Mouse (Mus musculus) erythroblast, embryonic 14.5 days (primary cell): ENCODE data around the gene Pisd. TPM values are rescaled to one million over a fixed set of nuclear protein-coding genes. Genes with fewer than 3 reads are reported as not detected.
"Not testable (repeated sequence)": the region's sequence is repeated elsewhere in the genome, so short reads cannot be mapped to it uniquely, and the experiment has no call there.

Experiments used
- H3K27me3 ChIP-seq: 2 replicates; pipeline ENCODE4 v1.6.1; 2012; ENCODE audit warnings: inconsistent platforms; ENCODE audit not compliant: control insufficient read depth
- H3K36me3 ChIP-seq: 2 replicates; pipeline ENCODE4 v1.6.1; 2012; ENCODE audit warnings: mild to moderate bottlenecking, inconsistent platforms; ENCODE audit not compliant: control insufficient read depth
- H3K4me1 ChIP-seq: 2 replicates; pipeline ENCODE4 v1.6.1; 2012; ENCODE audit warnings: inconsistent platforms; ENCODE audit not compliant: control insufficient read depth
- H3K4me3 ChIP-seq: replicated peaks from 2 replicates; pipeline ENCODE3; 2012; ENCODE audit warnings: moderate library complexity, mild to moderate bottlenecking, inconsistent platforms
- H3K9me3 ChIP-seq: 2 replicates; pipeline ENCODE4 v1.6.1; 2012; ENCODE audit warnings: low read length, inconsistent platforms, mixed read lengths; ENCODE audit not compliant: control insufficient read depth
- GATA1 ChIP-seq: IDR thresholded peaks from 2 replicates; pipeline ENCODE4 v1.6.1; 2012; ENCODE audit warnings: low read length, inconsistent platforms, mixed read lengths
- TAL1 ChIP-seq: IDR thresholded peaks from 3 replicates; pipeline ENCODE4 v1.6.1; 2012; ENCODE audit warnings: low read length, inconsistent platforms, mixed read lengths
- polyA plus RNA-seq: library from polyadenylated mRNA; stranded (reverse); fragments of >175 nt; gene quantifications from 2 replicates; pipeline ENCODE4 v1.2.3, GENCODE M21; 2012

Gene Pisd
- polyA plus RNA-seq, 1 experiment, result 0.07 TPM

DNA sequence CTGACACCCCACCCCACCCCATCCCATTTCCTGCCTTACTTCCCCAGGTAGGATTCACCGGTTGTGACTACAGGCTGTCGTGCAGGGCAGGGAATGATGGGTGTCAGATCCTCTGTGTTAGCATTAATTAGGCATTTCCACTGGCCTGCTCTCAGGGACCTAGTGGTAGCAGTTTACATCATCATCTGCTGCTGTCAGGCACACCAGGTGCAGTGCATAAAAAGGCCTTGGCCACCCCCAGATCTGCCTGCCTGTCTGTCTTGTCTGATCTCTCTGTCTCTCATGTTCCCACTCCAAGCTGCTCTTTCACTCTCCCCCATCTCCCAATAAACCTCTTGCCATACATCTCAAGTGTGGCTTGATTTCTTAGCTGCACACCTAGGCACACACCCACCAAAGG lies 33.7 kb downstream of the Pisd start:
- Histone ChIP-seq H3K27me3 (no peaks in the 10 kb centered on the region), H3K4me3 (no peak overlapping the region), H3K4me1 (peaks cover 2% of the 10 kb centered on the region; the same call in 1 of the 2 replicates), H3K36me3 (no peaks in the 10 kb centered on the region; the same call in 1 of the 2 replicates), H3K9me3 (no peaks in the 10 kb centered on the region)
- TF ChIP-seq GATA1 (no peak), TAL1 (no peak)

DNA sequence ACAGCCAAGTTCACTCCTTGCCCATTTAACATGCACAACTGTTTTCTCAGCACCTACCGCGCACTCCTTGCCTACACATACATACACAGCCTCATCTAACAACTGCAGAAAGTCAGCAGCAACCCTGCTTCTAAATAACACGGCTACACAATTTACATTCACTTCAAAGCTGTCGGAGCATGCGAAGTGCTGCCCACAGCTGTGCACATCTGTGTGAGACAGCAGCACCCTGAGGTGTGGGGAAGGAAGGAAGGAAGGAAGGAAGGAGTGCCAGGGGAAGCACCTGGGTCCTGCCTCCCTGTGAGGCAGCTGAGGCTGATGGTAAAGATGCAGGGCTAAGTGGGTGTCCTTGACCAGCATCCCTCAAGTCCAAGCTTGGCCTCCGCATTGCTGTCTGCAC lies 36.5 kb downstream of the Pisd start:
- Histone ChIP-seq H3K4me3 (no peak overlapping the region), H3K36me3 (no peaks in the 10 kb centered on the region; the same call in 1 of the 2 replicates), H3K4me1 (peaks cover 2% of the 10 kb centered on the region), H3K9me3 (no peaks in the 10 kb centered on the region), H3K27me3 (no peaks in the 10 kb centered on the region)
- TF ChIP-seq TAL1, result no peak
- no peak for TF ChIP-seq GATA1

DNA sequence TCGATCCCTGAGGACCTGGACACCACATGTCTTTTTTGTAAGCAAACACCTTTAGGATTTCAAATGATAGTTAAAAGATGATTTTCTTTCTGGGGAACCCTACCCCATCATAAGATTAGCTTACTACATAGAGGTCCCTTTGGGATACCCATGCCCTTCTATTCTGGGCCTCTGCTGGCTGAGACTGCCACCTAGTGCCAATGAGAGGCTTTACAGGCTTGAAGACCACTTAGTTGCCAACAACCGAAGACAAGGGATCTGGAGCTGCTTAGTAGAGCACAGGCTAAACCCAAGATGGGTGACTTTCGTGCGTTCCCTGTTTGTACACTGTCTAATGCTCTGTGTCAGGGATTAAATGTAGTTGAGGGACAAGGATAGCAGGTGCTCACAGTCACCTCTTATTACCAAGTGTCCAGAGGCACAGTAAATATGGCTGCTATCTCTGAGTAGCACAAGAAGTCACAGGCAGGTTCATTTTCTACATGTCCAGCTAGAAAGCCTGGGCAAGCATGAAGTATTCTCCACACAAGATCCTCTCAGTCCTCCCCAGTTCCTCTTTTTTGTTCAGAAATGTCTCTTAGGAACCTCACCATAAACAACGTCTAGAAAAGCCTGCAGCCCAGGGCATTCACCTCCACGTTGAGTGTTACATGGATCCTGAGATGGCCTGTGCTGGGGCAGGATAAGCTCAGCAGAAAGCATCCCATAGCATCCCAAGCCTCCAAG lies 37.6 kb downstream of the Pisd start:
- Histone ChIP-seq H3K4me1 (peaks cover 2% of the 10 kb centered on the region), H3K4me3 (no peak overlapping the region), H3K9me3 (no peaks in the 10 kb centered on the region), H3K27me3 (no peaks in the 10 kb centered on the region), H3K36me3 (no peaks in the 10 kb centered on the region; the same call in 1 of the 2 replicates)
- TF ChIP-seq GATA1 (no peak), TAL1 (no peak)

DNA sequence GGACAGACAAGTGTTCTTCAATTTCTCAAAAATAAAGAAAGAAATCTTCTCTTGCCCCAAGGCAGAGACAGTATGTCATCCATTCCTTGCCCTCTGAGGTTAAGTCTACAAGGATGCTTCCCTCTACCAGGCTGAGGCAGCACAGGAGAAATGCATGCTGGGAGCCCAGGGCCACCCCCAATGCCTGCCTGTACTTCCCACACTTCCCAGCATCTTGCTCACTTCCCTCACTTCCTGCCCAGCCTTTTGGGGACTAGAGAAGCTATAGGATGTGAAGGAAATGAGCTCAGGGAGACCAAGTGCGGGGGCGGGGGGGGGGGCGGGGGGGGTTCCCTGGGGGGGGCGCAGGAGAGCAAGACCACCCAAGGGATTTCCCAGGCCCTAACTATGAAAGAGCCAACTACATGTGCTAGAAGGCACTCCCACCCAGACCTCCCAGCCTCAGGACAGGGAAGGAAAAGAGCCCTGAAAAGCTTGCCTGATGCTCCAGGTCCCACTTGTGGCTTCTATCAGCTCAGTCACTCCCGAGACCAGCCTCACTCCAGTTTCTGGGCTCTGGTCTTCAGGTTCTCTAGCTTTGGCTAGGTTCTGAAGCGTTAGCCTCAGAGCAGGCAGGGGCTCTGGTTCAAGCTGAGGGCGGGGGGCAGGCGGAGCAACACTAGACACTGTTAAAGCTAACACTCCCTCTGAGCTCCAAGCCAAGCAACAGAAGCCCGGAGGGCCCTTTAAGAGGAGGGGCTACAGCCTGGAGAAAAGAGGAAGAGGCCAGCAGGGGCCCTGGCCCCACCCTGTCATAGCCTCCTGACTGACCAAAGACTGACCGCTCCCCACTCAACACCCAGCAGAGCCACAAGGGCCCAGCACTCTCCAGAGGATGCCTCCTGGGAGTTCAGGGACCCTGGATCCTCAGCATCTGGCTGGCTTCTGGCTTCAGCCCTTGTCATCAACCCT lies 39.5 kb downstream of the Pisd start:
- H3K4me1 ChIP-seq, result peaks cover 2% of the 10 kb centered on the region
- H3K4me3 ChIP-seq, result peak overlapping the region; percentile 48
- H3K36me3 ChIP-seq, result no peaks in the 10 kb centered on the region; the same call in 1 of the 2 replicates
- H3K27me3 ChIP-seq, result no peaks in the 10 kb centered on the region
- H3K9me3 ChIP-seq, result no peaks in the 10 kb centered on the region
- no peak for TF ChIP-seq TAL1
- no peak for TF ChIP-seq GATA1

DNA sequence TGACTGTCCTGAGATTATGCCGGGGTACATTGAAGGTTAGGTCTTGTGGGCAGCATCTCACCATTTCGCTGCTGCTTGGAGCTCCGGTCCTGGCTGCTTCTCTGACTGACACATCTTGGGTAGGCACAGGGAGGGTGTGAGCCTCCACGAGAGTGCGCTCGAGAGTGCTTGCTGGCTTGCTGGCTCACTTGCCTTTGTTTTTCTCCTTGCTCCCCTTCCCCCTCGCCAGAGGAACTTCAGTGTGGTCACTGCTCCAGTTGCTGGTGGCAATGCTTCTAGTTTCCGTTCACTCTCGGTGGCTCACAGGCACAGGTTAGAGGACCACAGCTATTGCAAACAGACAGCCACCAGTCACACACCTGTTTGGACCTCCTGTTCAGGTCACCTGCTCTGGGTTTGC lies 43.3 kb downstream of the Pisd start:
- TF ChIP-seq GATA1 (no peak), TAL1 (no peak)
- H3K4me3 ChIP-seq, result no peak overlapping the region
- H3K4me1 ChIP-seq, result no peaks in the 10 kb centered on the region; the same call in none of the 2 replicates
- no peaks in the 10 kb centered on the region for H3K9me3 ChIP-seq
- peaks cover 11% of the 10 kb centered on the region for H3K36me3 ChIP-seq
- H3K27me3 ChIP-seq, result no peaks in the 10 kb centered on the region

DNA sequence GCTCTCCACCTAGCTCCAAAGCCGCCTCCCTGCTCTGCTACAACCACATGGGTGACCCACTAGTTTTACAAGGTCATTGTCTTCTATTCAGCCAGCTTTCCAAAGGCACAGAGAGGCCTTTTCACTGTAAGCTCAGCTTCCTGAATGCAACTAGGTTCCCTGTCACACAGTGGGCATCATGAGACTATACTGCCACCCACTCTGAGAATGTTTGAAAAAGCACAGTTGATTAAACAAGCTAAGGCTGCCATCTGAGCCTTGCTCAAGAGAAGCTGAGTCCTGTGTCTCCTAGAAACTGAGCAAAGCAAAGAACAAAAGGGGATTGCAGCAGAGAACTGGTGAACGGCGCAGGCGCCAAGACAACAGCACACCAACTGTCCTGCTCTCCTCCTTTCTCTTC lies 44.1 kb downstream of the Pisd start:
- not testable (repeated sequence) for H3K9me3 ChIP-seq, H3K4me1 ChIP-seq, H3K27me3 ChIP-seq, H3K4me3 ChIP-seq
- peaks cover 12% of the 10 kb centered on the region for H3K36me3 ChIP-seq

DNA sequence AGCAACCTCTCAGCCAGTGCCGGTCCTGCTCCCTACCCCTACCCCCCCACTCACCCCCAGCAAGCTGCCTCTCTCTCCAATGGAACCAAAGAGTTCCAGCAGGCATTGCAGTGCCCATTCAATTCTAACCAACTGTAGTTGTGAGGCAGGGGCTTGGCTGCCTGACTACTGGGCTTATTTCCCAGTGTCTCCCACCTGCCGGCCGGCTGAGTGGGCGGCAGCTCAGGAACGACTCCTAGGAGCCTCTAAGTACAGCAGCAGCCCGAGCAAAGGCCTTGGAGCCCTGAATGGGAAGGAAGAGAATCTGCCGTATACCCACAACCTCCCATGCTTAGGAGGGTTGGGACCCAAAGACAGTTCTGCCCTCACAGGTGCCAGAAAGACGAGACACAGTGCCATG lies 44.6 kb downstream of the Pisd start:
- not testable (repeated sequence) for H3K27me3 ChIP-seq, H3K4me3 ChIP-seq, H3K9me3 ChIP-seq, H3K4me1 ChIP-seq
- peaks cover 14% of the 10 kb centered on the region for H3K36me3 ChIP-seq

DNA sequence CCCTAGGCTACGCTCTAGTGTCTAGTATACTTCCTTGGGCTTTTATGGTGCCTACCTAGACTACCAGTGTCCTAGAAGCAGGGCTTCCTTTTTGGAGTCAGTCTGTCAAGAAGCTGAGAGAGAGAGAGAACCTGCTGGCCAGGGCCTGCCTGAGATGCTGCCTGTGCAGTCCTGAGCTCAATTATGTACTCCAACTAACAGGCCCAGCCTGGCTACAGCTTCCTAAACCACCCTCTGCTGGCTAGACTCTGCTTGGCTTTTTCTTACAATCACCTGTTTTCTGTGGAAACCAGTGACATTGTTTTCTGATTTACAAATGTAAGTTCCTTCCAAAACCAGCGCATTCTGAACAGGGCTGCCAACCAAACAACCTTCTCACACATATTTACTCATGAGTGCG lies 45.3 kb downstream of the Pisd start:
- Histone ChIP-seq H3K4me1 (no peaks in the 10 kb centered on the region; the same call in 1 of the 2 replicates), H3K4me3 (no peak overlapping the region), H3K27me3 (no peaks in the 10 kb centered on the region), H3K36me3 (peaks cover 20% of the 10 kb centered on the region), H3K9me3 (no peaks in the 10 kb centered on the region)
- TF ChIP-seq TAL1 (no peak), GATA1 (no peak)

DNA sequence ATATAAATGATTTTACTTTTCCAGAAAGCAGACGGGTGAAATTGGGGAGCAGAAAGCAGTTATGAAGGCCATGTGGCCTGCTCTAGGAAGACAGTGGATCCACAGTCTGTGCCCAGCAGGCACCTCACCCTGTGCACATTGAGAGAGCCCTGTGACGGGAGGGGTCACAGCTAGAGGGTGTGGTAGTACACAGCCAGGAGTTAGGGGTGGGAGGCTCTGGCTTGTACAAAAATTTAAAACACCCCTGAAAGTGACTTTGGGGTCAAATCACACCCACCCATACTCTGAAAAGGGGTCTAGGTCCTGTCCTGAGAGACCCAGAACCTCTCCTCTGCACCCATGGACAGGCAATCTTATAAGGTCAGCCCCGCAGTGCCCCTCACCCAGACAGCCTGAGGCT lies 48.7 kb downstream of the Pisd start:
- H3K9me3 ChIP-seq, H3K4me1 ChIP-seq, H3K4me3 ChIP-seq, H3K27me3 ChIP-seq: not testable (repeated sequence)
- H3K36me3 ChIP-seq, result peaks cover 20% of the 10 kb centered on the region
